Comparison of ENCODE assay signal across 7 mouse cellular contexts in genomic region chr8:122830349-122831061, GRCm38 (mm10). TPM values are rescaled to one million over a fixed set of nuclear protein-coding genes. Genes with fewer than 3 reads are reported as not detected.
DNase-seq lines count a peak whose midpoint lies in the region; ATAC-seq and TF ChIP-seq lines count a peak whose summit lies in the region.

No protein-coding gene starts in this region.

- H3K36me3 ChIP-seq in embryonic facial prominence, embryonic 10.5 days (replicated peaks) = no peaks in the 10 kb centered on the region
- H3K36me3 ChIP-seq in heart, adult 2 months (ENCODE audit: control insufficient read depth, insufficient read depth, low read length) = no peaks in the 10 kb centered on the region
- no peaks in the 10 kb centered on the region for H3K36me3 ChIP-seq in limb, embryonic 13.5 days
- H3K36me3 ChIP-seq in midbrain, postnatal 0 days (ENCODE audit: insufficient read depth, low read length) = no peaks in the 10 kb centered on the region

- WGBS in embryonic facial prominence, embryonic 10.5 days = 45% methylated on average over 8 of the region's 8 CpGs
- WGBS in heart, adult 2 months = 35% methylated on average over 8 of the region's 8 CpGs
- 39% methylated on average over 8 of the region's 8 CpGs for WGBS in limb, embryonic 13.5 days
- 37% methylated on average over 8 of the region's 8 CpGs for WGBS in midbrain, postnatal 0 days

- no peak overlapping the region for H3K4me2 ChIP-seq in limb, embryonic 13.5 days (replicated peaks)
- H3K4me2 ChIP-seq in midbrain, postnatal 0 days (ENCODE audit: low read depth, low read length, poor library complexity, severe bottlenecking) = no peak overlapping the region

- TF ChIP-seq POLR2A in heart, adult 2 months (IDR thresholded peaks at IDR 0.05; ENCODE audit: insufficient read depth, low read depth, low read length) = no peak

- H3K27me3 ChIP-seq in embryonic facial prominence, embryonic 10.5 days (replicated peaks; ENCODE audit: low read depth, poor library complexity, severe bottlenecking) = peaks cover 11% of the 10 kb centered on the region
- H3K27me3 ChIP-seq in heart, adult 2 months (ENCODE audit: control insufficient read depth, insufficient read depth, low read length) = no peaks in the 10 kb centered on the region
- no peaks in the 10 kb centered on the region for H3K27me3 ChIP-seq in limb, embryonic 13.5 days
- H3K27me3 ChIP-seq in midbrain, postnatal 0 days (ENCODE audit: insufficient read depth, low read length) = no peaks in the 10 kb centered on the region

- H3K79me2 ChIP-seq in heart, adult 2 months (replicated peaks; ENCODE audit: control insufficient read depth, insufficient read depth, low read length) = no peaks in the 10 kb centered on the region

- no peak overlapping the region for H3K4me3 ChIP-seq in embryonic facial prominence, embryonic 10.5 days
- no peak overlapping the region for H3K4me3 ChIP-seq in heart, adult 2 months
- no peak overlapping the region for H3K4me3 ChIP-seq in limb, embryonic 13.5 days
- H3K4me3 ChIP-seq in midbrain, postnatal 0 days (ENCODE audit: low read depth, low read length) = no peak overlapping the region

- intact Hi-C loops in heart, adult 2 months (cut with DNase I) = loop anchor here (1.0 kb wide), 3 partner anchors 152 to 329 kb away; no protein-coding TSS in a partner anchor

- no peaks in the 10 kb centered on the region for H3K9me3 ChIP-seq in embryonic facial prominence, embryonic 10.5 days
- no peaks in the 10 kb centered on the region for H3K9me3 ChIP-seq in limb, embryonic 13.5 days
- no peaks in the 10 kb centered on the region for H3K9me3 ChIP-seq in midbrain, postnatal 0 days (ENCODE audit: low read length)

- H3K9ac ChIP-seq in heart, adult 2 months (ENCODE audit: low read depth, low read length) = no peak overlapping the region
- no peak overlapping the region; the same call in 1 of the 2 replicates for H3K9ac ChIP-seq in limb, embryonic 13.5 days
- H3K9ac ChIP-seq in midbrain, postnatal 0 days (replicated peaks; ENCODE audit: low read length, poor library complexity, severe bottlenecking) = no peak overlapping the region

- TF ChIP-seq CTCF in heart, adult 2 months (IDR thresholded peaks at IDR 0.05) = peak; percentile 99
- peak; percentile 99 for TF ChIP-seq CTCF in midbrain, postnatal 0 days (IDR thresholded peaks at IDR 0.05)

- ATAC-seq in limb, embryonic 13.5 days (ENCODE audit: low FRiP score, low read depth) = peak; percentile 43
- peak; percentile 69 for ATAC-seq in midbrain, postnatal 0 days (ENCODE audit: low FRiP score)

- H3K4me1 ChIP-seq in embryonic facial prominence, embryonic 10.5 days = peaks cover 22% of the 10 kb centered on the region
- no peaks in the 10 kb centered on the region; the same call in 1 of the 2 replicates for H3K4me1 ChIP-seq in heart, adult 2 months (ENCODE audit: control insufficient read depth, insufficient read depth, low read length)
- 0 out of 2 replicates have a peak, but pooled peaks cover 7% of the 10 kb centered on the region for H3K4me1 ChIP-seq in limb, embryonic 13.5 days
- no peaks in the 10 kb centered on the region for H3K4me1 ChIP-seq in midbrain, postnatal 0 days (ENCODE audit: insufficient read depth, low read length)

- DNase-seq in adrenal gland, postnatal 10 days = peak; percentile 97
- DNase-seq in embryonic facial prominence, embryonic 10.5 days (ENCODE audit: low spot score) = peak; percentile 90
- DNase-seq in heart, adult 2 months = peak; percentile 88 to 95
- peak; percentile 94 for DNase-seq in kidney, adult 9 months
- peak; percentile 89 for DNase-seq in midbrain, postnatal 0 days (ENCODE audit: low spot score)
- peak; percentile 90 to 94 for DNase-seq in spleen, postnatal 14 days (ENCODE audit: low spot score in 2 of 2)

- no peak overlapping the region for H3K27ac ChIP-seq in embryonic facial prominence, embryonic 10.5 days (replicated peaks)
- no peak overlapping the region for H3K27ac ChIP-seq in heart, adult 2 months
- no peak overlapping the region for H3K27ac ChIP-seq in limb, embryonic 13.5 days
- H3K27ac ChIP-seq in midbrain, postnatal 0 days (ENCODE audit: low read depth, low read length) = no peak overlapping the region

- peak; percentile 98 for TF ChIP-seq EP300 in heart, adult 2 months (IDR thresholded peaks at IDR 0.05; ENCODE audit: insufficient read depth, low read depth, low read length)

RNA-seq across cellular contexts. Expression of gene Cdh15, which starts 17.3 kb away (rescaled TPM):
- 1 to 10 TPM in 1 of 2 experiments, under 1 TPM in 1; 0.75 to 1.9 TPM for total RNA-seq in adrenal gland, postnatal 10 days (2021)
- polyA plus RNA-seq in embryonic facial prominence, embryonic 10.5 days (2016; fragmentation: Nextera tagmentation; extraction: Ambion mirVana) = 1.7 and 2.0 TPM in 2 replicates
- total RNA-seq in heart, adult 2 months (2021) = not detected
- not detected in 2 replicates for polyA plus RNA-seq in heart, adult 2 months (2012; rRNA removed)
- 27.2 and 28.6 TPM in 2 replicates for polyA plus RNA-seq in limb, embryonic 13.5 days (2015; fragmentation: Nextera tagmentation; extraction: Ambion mirVana)
- total RNA-seq in midbrain, postnatal 0 days (2014; rRNA removed) = 0.14 and 1.8 TPM in 2 replicates
- 3.5 and 4.0 TPM in 2 replicates for polyA plus RNA-seq in midbrain, postnatal 0 days (2015; fragmentation: Nextera tagmentation; extraction: Ambion mirVana)

RNA-seq across cellular contexts. Expression of gene Acsf3, which starts 55.2 kb away (rescaled TPM):
- total RNA-seq in adrenal gland, postnatal 10 days (2021) = 10 to 100 TPM; 54.3 to 64.8 TPM
- 15.9 and 16.4 TPM in 2 replicates for polyA plus RNA-seq in embryonic facial prominence, embryonic 10.5 days (2016; fragmentation: Nextera tagmentation; extraction: Ambion mirVana)
- total RNA-seq in heart, adult 2 months (2021) = 10 to 100 TPM; 25.1 to 29.6 TPM
- 25.6 and 33.6 TPM in 2 replicates for polyA plus RNA-seq in heart, adult 2 months (2012; rRNA removed)
- 18.2 and 19.8 TPM in 2 replicates for polyA plus RNA-seq in limb, embryonic 13.5 days (2015; fragmentation: Nextera tagmentation; extraction: Ambion mirVana)
- total RNA-seq in midbrain, postnatal 0 days (2014; rRNA removed) = 22.1 and 22.7 TPM in 2 replicates
- 18.8 and 18.9 TPM in 2 replicates for polyA plus RNA-seq in midbrain, postnatal 0 days (2015; fragmentation: Nextera tagmentation; extraction: Ambion mirVana)
